Mouse (Mus musculus) cerebellum, adult 18-20 months (tissue): ENCODE results near the gene Coro2b.

Experiments
- DNase-seq, 2 experiments: peaks; one replicate each; pipeline ENCODE4 v3.0.0; 2021

The Coro2b gene

DNA sequence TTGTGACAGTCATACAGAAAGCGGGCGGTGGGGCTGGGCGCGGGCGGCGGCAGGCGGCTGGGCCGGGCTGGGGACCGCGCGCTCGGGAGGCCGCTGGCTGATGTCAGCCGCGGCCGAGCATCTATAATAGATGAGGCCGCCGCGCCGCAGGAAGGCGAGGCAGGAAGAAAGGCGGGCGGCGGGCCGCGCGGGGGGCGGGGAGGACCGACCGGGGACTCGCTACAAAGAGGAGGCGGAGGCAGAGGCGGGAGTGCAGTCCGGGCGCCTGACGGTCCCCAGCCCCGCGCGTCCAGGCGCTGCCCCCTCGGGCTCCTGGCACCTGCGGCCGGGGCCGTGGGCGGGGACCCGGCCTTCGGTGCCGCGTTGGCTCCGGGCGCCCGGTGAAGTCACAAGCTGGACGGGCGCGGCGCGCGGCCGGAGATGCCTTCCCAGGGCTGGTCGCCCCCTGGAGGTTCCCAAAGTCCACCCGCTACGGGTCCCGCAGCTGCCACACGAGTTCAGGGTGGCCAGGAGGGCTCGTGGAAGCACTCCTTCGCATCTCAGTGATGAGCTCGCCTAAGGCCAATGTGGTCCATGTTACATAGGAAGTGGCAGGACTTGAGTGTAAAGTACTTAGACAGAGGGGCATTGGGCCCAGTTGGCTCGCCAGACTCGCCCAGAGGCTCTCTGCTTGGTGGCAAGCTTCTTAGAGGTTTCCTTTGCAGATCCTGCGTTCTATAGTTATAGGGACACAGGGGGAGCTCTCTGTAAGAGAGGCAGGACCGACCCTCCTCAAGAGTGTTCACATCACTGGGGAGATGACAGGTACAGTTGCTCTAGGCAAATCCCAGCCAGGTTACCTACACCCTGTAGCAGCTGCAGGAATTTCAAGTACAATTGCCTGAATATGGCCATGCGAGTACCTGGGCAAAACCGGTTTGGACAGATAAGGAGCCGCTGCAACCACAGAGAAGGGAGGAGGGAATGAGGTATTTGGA, at the start of gene Coro2b:
Gene Coro2b, minus strand, starts transcription at position 390 of the 977 bp plus-strand sequence.
- DNase-seq = peak; percentile 79 to 85

GRCm38 (mm10) chr9:62577558-62577957, 40.7 kb upstream of the Coro2b start:
- DNase-seq = no peak

- no peak for DNase-seq
Observed at GRCm38 (mm10) chr9:62569121-62569520, 32.3 kb upstream of the Coro2b start.

DNA sequence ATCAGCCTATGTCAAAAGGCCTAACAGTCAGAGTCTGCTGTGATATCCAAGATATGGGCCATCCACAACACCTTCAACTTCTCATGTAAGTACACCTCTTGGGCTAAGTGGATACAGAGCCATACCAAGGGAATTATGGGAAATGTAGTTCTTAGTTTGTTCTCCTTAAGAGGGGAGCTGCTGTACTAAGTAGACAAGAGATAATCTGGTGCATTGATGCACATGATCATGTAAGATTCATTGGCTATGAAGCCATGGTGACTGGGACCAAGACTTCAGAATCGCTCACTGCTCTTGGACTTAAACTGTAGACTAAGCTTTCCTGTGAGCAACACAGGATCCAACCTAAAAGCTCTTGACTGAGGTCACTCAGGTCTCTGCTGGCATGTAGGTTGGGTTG, 31.0 kb upstream of the Coro2b start:
- DNase-seq = no peak

- DNase-seq = no peak
Observed at GRCm38 (mm10) chr9:62562236-62562635, 25.4 kb upstream of the Coro2b start.

- DNase-seq = peak in 1 of 2 experiments; percentile 7
Observed at GRCm38 (mm10) chr9:62560432-62560831, 23.6 kb upstream of the Coro2b start.

DNA sequence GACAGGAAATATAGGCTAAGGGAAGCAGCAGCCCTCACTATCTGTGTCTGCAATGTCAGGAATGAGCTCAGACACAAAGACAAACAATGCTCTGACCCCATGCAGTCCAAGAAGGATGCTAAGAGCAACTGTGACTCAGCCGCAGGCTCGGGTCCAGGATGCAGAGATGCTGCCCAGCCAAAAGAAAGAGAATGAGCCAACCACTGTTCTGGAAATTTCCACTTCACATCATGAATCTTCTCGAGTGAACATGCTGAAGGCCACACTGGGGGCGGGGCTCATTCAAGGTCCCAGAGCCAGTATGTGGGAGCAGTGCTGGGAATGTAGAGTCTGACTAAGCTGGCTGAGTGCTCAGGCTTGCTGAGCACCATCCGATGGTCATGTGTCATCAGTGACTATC, 23.2 kb upstream of the Coro2b start:
- DNase-seq = peak; percentile 79 to 81

DNA sequence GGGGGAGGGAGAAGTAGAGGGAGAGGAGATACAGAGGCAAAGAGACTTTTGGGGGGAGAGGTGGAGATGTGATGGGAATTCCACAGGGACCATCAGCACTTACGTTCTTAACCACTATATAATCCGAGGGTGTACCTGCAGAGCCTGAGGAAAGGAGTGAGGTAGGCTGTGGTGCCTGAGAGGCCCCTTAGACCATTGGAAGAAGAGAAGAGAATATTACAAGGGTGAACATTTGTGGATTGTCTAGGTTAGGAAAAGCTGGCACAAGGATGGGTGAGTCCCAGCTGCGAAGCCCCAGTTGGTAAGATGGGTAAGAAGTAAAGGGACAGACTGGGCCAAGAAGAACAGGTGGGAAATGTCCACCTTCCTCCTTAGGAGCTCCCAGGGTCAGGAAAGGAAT, 22.6 kb upstream of the Coro2b start:
- no peak for DNase-seq

DNA sequence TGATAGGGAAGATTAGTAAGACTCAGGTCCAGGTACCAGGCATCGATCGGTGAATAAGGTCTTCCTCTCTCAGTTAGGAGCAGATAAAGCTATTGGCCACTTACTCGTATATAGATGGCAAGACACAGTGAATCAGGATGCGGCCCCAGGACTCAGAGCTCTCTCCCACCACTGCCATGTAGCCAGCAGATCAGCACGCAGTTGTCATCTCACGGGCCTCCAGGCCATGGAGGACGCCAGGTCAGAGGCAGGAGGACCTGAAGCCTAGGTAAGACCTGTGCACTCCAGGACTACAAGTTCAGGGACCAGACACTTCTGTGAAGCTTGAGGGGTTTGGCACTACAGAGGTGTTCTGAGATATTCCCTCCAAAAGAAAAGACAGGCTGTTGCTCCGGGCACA, 21.2 kb upstream of the Coro2b start:
- DNase-seq = peak in 1 of 2 experiments; percentile 10

- DNase-seq = no peak
Observed at GRCm38 (mm10) chr9:62556748-62557147, 19.9 kb upstream of the Coro2b start.

- peak; percentile 71 to 79 for DNase-seq
Observed at GRCm38 (mm10) chr9:62555258-62555856, 18.5 kb upstream of the Coro2b start.

DNA sequence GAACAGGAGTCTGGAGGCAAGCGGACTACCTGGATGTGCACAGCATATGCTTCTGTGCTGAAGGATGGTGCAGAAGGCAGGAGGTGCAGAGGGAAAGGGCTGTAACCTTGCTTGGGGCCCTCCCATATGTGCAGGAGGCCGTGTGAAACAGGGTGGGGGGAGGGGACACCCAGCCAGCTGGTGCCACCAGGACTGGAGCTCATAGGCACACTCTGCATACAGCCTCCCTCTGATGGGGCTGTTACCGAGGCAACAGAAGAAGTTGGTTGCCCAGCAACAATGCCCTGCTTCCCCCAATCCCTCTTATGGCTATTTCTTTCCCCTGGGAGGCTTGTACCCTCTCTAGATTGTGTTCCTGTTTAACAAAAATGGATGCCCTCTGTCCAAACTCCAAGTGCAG, 17.8 kb upstream of the Coro2b start:
- peak in 1 of 2 experiments; percentile 20 for DNase-seq

DNA sequence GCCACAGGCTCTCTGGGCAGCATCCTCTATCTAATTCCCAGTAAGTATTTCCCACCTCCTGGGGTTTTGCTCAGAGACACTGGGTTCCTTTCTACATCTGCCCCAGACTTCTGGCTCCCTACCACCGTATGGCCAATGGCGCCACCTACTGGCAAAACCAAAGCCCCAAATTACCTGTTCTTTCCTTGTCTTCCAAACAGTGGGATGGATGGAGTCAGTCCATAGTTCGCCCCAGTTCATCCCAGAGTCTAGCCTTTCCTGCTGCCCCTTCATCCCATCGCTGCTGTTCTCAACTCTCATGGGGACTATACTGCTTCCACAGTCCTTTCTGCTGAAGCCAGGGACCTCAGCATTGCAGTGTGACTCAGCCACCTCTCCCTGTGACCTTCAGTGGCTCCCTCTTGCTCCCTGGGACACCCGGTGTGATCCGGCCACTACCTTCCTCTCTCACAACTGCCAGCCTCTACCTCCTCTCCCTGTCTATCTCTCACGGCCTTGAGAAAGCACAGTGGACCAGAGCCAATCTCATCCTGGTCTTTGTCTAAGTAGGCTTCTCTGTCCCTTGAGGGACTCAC, 16.6 kb upstream of the Coro2b start:
- DNase-seq = peak; percentile 92

GRCm38 (mm10) chr9:62551531-62551930, 14.7 kb upstream of the Coro2b start:
- DNase-seq = peak in 1 of 2 experiments; percentile 23

DNA sequence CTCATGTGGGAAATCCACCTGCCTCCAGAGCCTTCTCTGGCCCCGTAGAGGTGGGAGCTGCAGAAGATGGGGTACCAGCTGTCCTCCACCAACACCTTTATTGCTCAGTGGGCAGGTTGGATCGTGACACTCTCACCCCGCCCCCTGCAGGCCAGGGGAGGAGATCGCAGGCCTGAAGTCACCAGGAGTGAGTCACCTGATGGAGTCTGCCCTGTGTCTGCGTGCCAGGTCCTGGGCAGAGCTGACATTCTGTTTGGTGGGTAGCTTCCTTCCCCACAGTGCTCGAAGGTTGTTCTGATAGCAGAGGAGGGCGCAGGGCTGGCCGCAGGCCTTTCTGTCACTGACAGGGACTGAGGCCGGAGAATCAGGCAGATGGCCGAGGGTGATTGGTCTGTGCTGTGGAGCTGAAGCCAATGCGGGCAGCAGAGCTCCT, 13.8 kb upstream of the Coro2b start:
- peak; percentile 95 to 97 for DNase-seq

GRCm38 (mm10) chr9:62549809-62550208, 13.0 kb upstream of the Coro2b start:
- peak; percentile 95 to 99 for DNase-seq

DNA sequence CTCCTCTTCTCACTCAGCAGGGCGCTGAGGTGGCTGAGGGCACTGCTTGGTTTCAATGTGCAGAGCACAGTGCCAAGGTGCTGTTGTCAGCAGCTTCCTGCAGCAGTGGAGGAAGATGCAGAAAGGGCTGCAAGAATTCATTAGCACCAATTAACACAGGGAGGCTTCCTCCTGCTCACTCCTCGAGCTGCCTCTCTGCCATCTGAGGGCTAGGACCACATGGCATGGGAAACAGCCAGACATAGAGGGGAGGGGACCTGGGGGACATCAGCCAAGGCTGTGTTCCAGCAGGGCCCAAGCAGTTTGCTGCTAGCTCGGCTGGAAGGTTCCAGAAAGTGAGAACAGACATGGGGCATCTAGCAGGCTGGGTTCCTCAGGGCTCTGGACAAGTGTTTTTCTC, 10.6 kb upstream of the Coro2b start:
- peak; percentile 23 to 36 for DNase-seq

- DNase-seq = peak; percentile 5 to 15
Observed at GRCm38 (mm10) chr9:62544856-62545255, 8.0 kb upstream of the Coro2b start.

DNA sequence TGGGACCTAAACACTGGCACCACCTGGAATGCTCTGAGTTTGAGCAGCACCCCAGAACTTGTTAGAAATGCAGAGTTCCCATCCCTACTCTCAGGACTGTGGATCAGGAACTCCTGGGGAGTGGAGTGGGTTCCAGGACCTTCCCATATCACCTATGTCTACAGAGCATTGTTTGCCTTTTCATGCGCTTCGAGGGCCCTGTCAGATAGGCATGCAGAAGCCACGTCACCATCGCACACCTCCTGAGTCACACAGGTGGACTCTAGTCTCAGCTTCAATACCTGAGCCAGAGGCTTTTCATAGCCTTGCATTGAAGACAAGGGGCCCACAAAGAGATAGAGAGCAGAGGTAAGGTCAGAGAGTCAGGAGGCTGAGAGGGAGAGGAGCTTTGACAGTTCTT, 7.0 kb upstream of the Coro2b start:
- DNase-seq = peak; percentile 2 to 14

GRCm38 (mm10) chr9:62541606-62542005, 4.8 kb upstream of the Coro2b start:
- DNase-seq = no peak

- DNase-seq = peak; percentile 64 to 65
Observed at GRCm38 (mm10) chr9:62541182-62541581, 4.3 kb upstream of the Coro2b start.

- peak; percentile 94 for DNase-seq
Observed at GRCm38 (mm10) chr9:62540736-62541135, 3.9 kb upstream of the Coro2b start.

GRCm38 (mm10) chr9:62540166-62540565, 3.3 kb upstream of the Coro2b start:
- DNase-seq = no peak
